Mouse (Mus musculus): Measurements from ENCODE around the gene Rinl. TPM values are rescaled to one million over a fixed set of nuclear protein-coding genes. Genes with fewer than 3 reads are reported as not detected.
A peak's percentile ranks its signal among the peaks of the same experiment; 100 is the strongest.

Gene Rinl
- total RNA-seq, 2 experiments from 2014 or later = 0.45 to 0.46 TPM

DNA sequence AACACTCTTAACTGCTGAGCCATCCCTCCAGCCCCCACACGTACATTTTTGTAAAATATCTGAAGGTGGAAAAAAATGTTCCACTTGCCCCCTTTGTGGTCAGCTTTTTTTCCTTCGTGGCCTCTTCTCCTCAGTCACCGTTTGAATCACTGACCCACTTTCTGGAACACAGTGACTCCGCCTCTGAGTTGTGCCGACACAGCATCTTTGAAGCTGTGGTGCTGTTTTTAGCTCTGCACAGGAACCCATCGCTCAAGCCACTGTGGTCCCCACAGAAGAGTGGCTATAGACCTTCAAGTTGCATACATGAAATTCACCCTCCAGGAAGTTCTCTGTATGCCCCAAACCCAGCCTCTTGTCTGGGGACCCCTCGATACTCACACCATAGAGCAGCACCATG lies 7.9 kb upstream of the Rinl start:
- peak; percentile 61 for DNase-seq (ENCODE audit: low spot score)

- DNase-seq (ENCODE audit: low spot score) = no peak
Observed at GRCm38 (mm10) chr7:28781261-28781663, 7.5 kb upstream of the Rinl start.

DNA sequence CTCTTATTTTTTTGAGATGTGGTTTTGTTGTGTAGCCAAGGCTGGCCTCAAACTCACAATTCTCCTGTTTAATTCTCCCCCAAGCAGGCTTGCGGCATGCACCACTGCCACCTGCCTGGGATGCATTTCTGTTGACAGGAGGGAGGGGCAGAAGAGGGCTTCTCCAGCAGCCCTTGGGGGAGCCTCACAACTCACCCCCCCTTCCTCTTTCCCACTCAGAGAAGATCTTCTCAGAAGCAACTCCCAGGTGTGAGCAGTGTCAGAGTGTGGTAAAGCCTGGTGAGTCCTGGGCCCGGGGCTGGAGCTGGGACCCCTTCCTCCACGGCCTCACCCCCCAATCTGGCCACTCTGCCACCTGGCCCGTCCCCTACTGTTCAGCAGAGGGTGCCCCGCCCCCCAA lies 3.6 kb upstream of the Rinl start:
- no peak for DNase-seq (ENCODE audit: low spot score)

- no peak for DNase-seq (ENCODE audit: low spot score)
Observed at GRCm38 (mm10) chr7:28787884-28788283, 885 bp upstream of the Rinl start.

DNA sequence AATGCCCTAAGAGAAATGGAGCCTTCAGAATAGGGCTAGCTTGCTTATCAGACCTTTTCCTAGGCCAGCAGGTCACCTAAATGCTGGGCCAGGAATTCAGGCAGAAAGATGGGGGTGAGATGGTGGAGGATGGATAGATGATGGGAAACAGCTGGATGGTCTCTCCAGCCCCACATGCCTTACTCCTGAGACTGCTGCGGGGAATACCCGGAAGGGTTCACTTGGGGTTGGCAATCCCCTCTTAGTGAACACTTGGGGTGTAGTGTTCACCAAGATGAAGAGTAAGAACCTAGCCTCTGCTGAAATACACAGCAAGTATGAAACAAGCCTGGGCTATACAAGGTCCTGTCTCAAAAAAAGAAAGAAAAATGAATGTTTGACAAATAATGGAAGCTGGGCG lies 466 bp downstream of the Rinl start:
- no peak for DNase-seq (ENCODE audit: low spot score)

- no peak for DNase-seq (ENCODE audit: low spot score)
Observed at GRCm38 (mm10) chr7:28790066-28790806, 1.5 kb downstream of the Rinl start.

GRCm38 (mm10) chr7:28791706-28792105 lies 2.9 kb downstream of the Rinl start:
- DNase-seq (ENCODE audit: low spot score) = no peak

GRCm38 (mm10) chr7:28792391-28793185 lies 3.8 kb downstream of the Rinl start:
- no peak for DNase-seq (ENCODE audit: low spot score)

DNA sequence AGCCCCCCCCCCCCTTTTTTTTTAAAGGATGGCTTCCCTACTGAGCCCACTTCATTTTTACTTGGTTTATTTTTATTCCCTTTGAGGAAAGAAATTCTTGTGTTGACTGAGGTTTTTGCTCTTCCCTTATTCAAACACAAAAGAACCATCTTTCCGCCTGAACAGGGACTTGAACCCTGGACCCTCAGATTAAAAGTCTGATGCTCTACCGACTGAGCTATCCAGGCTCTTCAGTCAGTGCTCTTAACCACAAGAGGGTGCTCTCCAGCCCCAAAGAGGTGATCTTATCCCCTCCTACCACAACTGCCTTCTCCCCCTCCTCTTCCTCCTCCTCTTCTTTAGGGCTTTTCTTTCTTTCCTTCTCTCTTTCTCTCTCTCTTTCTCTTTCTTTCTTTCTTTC lies 5.1 kb downstream of the Rinl start:
- no peak for DNase-seq (ENCODE audit: low spot score)

DNA sequence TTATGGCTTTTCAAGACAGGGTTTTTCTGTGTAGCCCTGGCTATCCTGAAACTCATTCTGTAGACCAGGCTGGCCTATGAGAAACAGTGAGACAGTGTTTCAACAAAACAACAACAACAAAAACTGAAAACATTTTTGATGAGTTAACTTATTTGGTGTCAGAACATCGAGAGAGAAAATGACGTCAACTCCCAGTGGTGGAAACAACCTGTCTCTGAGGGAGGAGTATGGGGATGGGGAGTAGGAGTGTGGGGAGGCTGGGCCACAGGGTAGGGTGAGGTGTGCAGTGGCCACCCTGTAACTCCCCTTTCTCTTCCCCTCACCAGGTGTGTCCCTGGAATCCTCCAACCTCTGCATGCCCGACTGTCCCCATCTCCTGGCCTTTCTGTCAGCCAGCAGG lies 5.7 kb downstream of the Rinl start:
- DNase-seq (ENCODE audit: low spot score) = no peak

DNA sequence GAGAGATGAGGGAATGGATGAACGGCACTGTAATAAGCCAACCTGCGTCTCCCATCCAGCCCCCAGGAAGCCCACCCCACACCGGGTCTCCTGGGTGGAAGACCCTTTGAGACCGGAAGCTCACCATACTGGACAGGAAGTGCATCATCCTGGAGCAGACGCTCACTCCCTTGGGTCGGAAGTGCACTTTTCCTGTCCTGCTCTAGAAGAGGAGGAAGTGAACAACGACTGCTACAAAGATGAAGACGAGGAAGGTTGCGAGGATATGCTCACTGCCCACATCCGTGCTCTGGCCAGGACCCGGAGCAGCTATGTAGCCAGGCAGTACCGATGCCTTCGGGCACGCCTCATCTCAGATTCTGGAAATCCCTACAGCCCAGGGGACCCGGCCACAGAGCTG lies 7.1 kb downstream of the Rinl start:
- DNase-seq (ENCODE audit: low spot score) = no peak

DNA sequence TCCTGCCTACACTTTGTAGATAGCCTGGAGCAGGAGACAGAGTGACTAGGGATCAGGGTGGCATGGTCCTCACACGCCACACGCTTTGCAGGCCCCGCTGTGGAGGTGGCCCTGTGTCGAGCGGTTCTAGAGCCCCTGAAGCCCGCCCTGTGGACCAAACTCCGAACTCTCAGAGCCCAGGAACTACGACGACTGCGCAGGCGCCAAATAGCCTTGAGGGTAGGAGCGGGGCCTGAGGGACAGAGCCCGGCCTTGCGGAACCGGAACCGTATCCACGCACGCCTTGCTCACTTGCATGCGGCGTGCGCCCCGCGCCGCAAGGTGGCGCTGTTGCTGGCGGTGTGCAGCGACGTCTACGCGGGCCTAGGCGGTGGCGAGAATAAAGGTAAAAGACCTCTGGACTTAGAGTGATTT lies 7.8 kb downstream of the Rinl start:
- peak; percentile 79 for DNase-seq (ENCODE audit: low spot score)

GRCm38 (mm10) chr7:28799994-28800393 lies 11.2 kb downstream of the Rinl start:
- no peak for DNase-seq (ENCODE audit: low spot score)

DNA sequence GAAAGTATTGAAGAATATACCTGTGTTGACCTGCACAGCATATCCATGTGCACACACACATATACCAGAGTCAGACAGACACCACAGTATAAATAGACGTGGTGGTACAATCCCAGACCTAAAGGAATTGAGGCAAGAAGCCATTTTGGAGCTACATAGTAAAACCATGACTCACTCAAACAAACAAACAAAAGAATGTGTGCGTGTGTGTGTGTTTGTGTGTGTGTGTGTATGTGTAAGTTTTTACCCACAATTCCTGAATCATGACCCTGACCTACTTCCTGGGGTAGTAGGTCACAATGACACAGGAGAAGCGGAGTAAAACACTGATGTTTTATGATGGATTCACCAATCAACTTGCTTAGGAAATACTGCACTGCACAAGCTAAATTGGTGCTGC lies 12.7 kb downstream of the Rinl start:
- no peak for DNase-seq (ENCODE audit: low spot score)

GRCm38 (mm10) chr7:28801901-28802670 lies 13.3 kb downstream of the Rinl start:
- DNase-seq (ENCODE audit: low spot score) = peak; percentile 45

GRCm38 (mm10) chr7:28802846-28803588 lies 14.2 kb downstream of the Rinl start:
- no peak for DNase-seq (ENCODE audit: low spot score)

DNA sequence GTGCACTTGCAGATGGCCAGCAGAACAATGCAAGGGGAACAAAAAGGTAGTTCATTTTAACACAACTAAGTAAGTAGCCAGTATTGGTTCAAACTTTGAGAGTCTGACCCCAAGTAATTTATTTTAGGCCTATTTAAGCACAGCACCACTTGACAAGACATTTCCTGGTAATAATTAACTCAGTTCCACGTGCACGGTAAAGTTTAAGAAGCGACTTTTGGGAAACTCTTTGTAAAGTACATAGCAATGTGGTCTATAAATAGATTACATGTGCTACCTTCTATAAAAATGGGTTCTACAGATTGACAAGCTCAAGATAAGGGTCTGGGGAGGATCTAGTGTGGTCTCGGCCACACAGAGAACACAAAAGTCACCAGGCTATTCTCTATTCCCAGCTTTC lies 15.0 kb downstream of the Rinl start:
- DNase-seq (ENCODE audit: low spot score) = no peak

GRCm38 (mm10) chr7:28806869-28807268 lies 18.1 kb downstream of the Rinl start:
- DNase-seq (ENCODE audit: low spot score) = no peak

DNA sequence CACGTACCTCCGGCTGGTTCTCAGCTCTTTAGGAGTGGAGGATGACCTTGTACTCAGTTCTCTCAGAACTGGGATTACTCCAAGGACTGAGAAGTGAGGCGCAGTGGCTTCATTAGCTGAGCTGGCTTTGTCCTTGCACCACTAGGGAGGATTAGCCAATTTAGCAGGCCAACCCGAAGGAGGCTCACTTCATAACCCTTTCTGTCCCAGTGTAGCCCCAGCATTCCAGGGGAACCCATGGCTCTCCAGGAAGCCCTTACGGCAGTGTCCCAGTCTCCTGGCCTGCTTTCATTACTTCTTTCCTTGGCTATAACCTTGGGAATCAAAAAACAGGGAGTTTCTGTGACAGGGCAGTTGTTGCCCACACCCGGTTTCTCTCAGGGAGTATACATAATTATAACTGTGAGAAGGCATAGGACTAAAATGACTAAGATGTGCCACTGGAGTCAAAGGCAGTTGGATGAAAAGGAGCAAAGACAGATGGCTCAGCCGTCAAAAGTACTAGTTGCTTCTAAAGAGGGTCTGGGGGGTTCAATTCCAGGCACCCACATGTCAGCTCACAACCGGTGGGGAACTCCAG lies 19.0 kb downstream of the Rinl start:
- peak; percentile 61 for DNase-seq (ENCODE audit: low spot score)

GRCm38 (mm10) chr7:28808221-28808941 lies 19.6 kb downstream of the Rinl start, which contains the start of gene Hnrnpl:
Gene Hnrnpl (plus strand): TSS chr7:28808541.
- peak; percentile 73 for DNase-seq (ENCODE audit: low spot score)
